Mouse (Mus musculus) thymus, postnatal 10 days (tissue): ENCODE data around the gene Cyp8b1.

Experiments
- DNase-seq, 2 experiments: peaks; one replicate each; pipeline ENCODE4 v3.0.0; 2021; ENCODE audit warnings: low spot score in 2 of 2

Gene Cyp8b1

GRCm38 (mm10) chr9:121891301-121891700 is 24.8 kb downstream of the Cyp8b1 start:
- no peak for DNase-seq

GRCm38 (mm10) chr9:121890441-121890941 is 25.6 kb downstream of the Cyp8b1 start:
- DNase-seq: peak; percentile 25 to 29

- DNase-seq: no peak
These were observed 26.1 kb downstream of the Cyp8b1 start for GRCm38 (mm10) chr9:121889927-121890440.

GRCm38 (mm10) chr9:121882015-121882457 is 34.1 kb downstream of the Cyp8b1 start:
- DNase-seq: no peak

GRCm38 (mm10) chr9:121881301-121881700 is 34.8 kb downstream of the Cyp8b1 start:
- DNase-seq: no peak

GRCm38 (mm10) chr9:121880840-121881239 is 35.3 kb downstream of the Cyp8b1 start:
- peak; percentile 56 to 72 for DNase-seq

GRCm38 (mm10) chr9:121877052-121877740 is 38.9 kb downstream of the Cyp8b1 start:
- DNase-seq: no peak

GRCm38 (mm10) chr9:121873578-121873977 is 42.5 kb downstream of the Cyp8b1 start:
- DNase-seq: no peak

- no peak for DNase-seq
These were observed 43.9 kb downstream of the Cyp8b1 start for GRCm38 (mm10) chr9:121872062-121872683.

GRCm38 (mm10) chr9:121869973-121870515 is 46.1 kb downstream of the Cyp8b1 start:
- no peak for DNase-seq

- DNase-seq: no peak
These were observed 46.7 kb downstream of the Cyp8b1 start for GRCm38 (mm10) chr9:121869432-121869831.

- no peak for DNase-seq
These were observed 47.9 kb downstream of the Cyp8b1 start for GRCm38 (mm10) chr9:121868236-121868635.

GRCm38 (mm10) chr9:121867632-121868031 is 48.5 kb downstream of the Cyp8b1 start:
- no peak for DNase-seq

- DNase-seq: no peak
These were observed 50.6 kb downstream of the Cyp8b1 start for GRCm38 (mm10) chr9:121865425-121866008.

GRCm38 (mm10) chr9:121864837-121865236 is 51.3 kb downstream of the Cyp8b1 start:
- no peak for DNase-seq
